Mouse (Mus musculus) CD4-positive, CD25-positive, alpha-beta regulatory T cell (primary cell): ENCODE results near the gene Mst1. TPM values are rescaled to one million over a fixed set of nuclear protein-coding genes. Genes with fewer than 3 reads are reported as not detected.

ENCODE experiments used
- polyA plus RNA-seq: library from polyadenylated mRNA; unstranded; fragments of 100-300 nt; shearing (Covaris generic); gene quantifications from one replicate; pipeline ENCODE4 v1.2.1, GENCODE M21; 2017

The Mst1 gene
- 1.5 TPM for polyA plus RNA-seq

DNA sequence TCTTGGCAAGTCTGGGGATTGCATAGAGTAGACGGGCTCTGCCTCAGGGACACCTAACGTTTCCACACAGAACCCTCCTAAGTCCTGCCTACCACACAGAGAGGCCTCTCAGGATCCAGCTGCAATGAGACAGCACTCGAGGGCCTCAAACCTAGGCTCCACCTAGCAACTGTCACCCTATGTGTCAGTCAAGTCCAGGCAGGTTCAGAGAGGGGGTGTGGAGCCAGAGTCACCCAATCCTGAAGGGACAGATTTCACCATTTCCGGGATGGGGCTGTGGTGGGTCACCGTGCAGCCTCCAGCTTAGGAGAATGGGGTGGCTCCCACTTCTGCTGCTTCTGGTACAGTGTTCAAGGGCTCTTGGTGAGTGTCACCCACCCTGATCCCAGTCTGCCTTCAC lies at the start of gene Mst1:
TSS of gene Mst1 (plus strand) at position 269 of the 400 bp plus-strand sequence.

DNA sequence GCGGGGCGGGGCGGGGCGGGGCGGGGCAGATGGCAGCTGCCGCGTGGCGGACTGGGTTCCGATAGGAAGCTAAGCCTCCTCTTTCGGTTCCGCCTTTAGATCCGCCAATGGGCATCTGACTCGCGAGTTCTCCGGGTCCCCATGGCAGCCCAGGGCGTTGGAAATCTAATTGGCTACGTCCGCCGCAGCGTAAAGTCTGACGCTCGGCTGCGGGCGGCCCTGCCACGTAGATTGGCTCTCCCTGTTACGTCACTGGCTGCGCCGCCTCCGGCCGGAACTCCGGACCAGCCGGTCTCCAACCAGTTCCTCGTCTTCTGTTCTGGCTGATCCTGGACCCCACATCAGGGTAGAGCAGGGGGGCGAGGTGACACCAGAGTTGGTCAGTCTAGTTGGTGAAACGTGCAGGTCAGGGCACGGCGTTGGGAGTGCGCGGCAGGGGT lies 31.2 kb upstream of the Mst1 start, which contains the start of gene Gmppb:
TSS of gene Gmppb (plus strand) at position 227 of the 440 bp plus-strand sequence.

DNA sequence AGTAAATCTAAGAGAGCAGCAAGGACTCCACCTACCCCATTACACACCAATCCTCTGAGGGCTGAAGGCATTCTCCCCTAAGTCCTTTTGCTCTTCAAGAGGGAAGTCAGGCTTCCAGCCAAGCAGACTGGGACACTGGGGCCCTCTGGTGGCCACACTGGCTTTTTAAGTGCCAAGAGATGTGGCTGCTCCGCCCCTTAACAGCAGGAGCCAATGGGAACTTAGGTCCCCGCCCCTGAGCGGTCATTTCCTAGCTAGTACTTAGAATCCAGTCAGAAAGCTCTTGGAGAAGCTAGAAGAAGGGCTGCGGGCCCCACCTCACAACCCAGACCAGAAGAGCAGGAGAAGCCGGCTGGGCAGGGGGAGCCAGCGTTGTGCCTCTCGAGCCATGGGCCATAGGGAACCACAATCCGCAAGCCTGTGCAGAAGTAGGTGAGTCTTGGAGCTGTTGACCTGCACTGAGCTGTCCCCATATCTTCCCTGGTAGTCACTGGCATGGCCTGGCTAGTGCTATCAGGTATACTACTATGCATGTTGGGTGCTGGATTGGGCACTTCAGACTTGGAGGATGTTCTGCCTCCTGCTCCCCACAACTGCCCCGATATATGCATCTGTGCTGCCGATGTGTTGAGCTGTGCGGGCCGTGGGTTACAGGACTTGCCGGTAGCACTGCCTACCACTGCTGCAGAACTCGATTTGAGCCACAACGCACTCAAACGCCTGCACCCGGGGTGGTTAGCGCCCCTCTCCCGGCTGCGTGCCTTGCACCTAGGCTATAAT lies 27.2 kb upstream of the Mst1 start, which contains the start of gene Amigo3:
TSS of gene Amigo3 (plus strand) at position 275 of the 780 bp plus-strand sequence.

DNA sequence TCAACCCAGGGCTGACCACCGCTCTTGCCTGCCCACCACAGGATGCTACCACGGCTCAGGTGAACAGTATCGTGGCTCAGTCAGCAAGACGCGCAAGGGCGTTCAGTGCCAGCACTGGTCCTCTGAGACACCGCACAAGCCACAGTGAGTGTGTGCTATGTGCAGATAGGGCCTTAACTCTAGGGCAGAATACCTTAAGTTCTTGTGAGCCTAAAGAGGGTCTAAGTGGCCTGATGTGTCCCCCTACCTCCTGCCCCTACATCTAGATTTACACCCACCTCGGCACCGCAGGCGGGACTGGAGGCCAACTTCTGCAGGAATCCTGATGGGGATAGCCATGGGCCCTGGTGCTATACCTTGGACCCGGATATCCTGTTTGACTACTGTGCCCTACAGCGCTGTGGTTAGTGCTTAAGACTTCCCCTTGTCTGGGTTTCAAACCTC lies 2.8 kb downstream of the Mst1 start, which contains the start of gene Rnf123:
TSS of gene Rnf123 (minus strand) at position 359 of the 444 bp plus-strand sequence.

DNA sequence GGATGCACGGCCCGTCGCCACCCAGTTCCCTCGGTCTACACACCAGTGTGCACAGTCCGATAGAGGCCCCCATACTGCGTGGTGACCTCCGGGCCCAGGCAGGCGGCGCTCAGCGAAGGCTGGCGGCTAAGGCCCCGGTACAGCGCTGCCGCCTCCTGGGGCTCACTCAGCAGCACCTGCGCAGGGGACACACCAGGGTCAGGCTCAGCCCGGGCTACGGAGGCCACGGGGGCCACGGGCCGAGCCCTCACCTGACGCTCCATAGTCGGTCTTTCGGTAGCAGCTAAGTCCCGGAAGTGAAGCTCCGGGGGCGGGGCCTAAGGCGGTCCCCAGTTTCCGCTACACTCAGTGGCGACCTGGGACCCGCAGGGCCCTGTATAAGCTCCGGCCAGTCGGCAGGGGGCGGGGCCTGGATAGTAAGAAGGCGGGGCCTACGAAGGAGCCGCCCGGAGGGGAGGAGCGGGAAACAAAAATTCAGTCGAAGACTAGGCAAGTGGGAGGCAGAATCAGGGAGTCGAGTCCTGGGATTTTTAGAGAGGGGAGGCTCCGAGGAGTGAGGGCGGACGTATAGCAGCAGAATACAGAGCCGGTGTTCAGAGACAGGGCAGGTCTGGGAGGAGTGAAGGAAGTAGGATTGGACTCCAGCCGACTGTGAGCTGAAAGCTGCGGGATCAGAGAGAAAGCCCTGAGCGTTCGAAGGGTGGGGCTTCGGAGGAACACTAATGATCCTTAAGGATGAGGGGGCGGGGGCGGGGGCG lies 14.1 kb downstream of the Mst1 start, which contains the start of gene Apeh:
TSS of gene Apeh (minus strand) at position 423 of the 758 bp plus-strand sequence.

Other genes starting within 250 kb of the Mst1 start
- gene Rbm6, start 207.2 kb upstream of the Mst1 start, polyA plus RNA-seq = 106 TPM
- 24.3 TPM for gene Mon1a, start 192.3 kb upstream of the Mst1 start, polyA plus RNA-seq
- gene Mst1r, start 173.6 kb upstream of the Mst1 start, polyA plus RNA-seq = not detected
- not detected for gene Actl11, start 152.0 kb upstream of the Mst1 start, polyA plus RNA-seq
- gene Camkv, start 144.8 kb upstream of the Mst1 start, polyA plus RNA-seq = 0.13 TPM
- gene Traip, start 130.3 kb upstream of the Mst1 start, polyA plus RNA-seq = 4.1 TPM
- 260 TPM for gene Uba7, start 104.9 kb upstream of the Mst1 start, polyA plus RNA-seq
- gene Gm20661, start 97.4 kb upstream of the Mst1 start, polyA plus RNA-seq = 0.25 TPM
- gene Inka1, start 94.6 kb upstream of the Mst1 start, polyA plus RNA-seq = 1.9 TPM
- 0.41 TPM for gene Cdhr4, start 87.9 kb upstream of the Mst1 start, polyA plus RNA-seq
- not detected for gene Gm20662, start 84.1 kb upstream of the Mst1 start, polyA plus RNA-seq
- gene Ip6k1, start 77.9 kb upstream of the Mst1 start, polyA plus RNA-seq = 143 TPM
- 35.5 TPM for gene Gmppb, start 31.2 kb upstream of the Mst1 start, polyA plus RNA-seq
- 4.6 TPM for gene Amigo3, start 27.3 kb upstream of the Mst1 start, polyA plus RNA-seq
- gene Rnf123, start 2.9 kb downstream of the Mst1 start, polyA plus RNA-seq = 146 TPM
- 118 TPM for gene Apeh, start 14.2 kb downstream of the Mst1 start, polyA plus RNA-seq
- 0.56 TPM for gene Bsn, start 109.9 kb downstream of the Mst1 start, polyA plus RNA-seq
- gene Dag1, start 183.5 kb downstream of the Mst1 start, polyA plus RNA-seq = 21.4 TPM
- 2.1 TPM for gene Nicn1, start 210.0 kb downstream of the Mst1 start, polyA plus RNA-seq
- 0.48 TPM for gene Amt, start 216.4 kb downstream of the Mst1 start, polyA plus RNA-seq
- gene Rhoa, start 225.7 kb downstream of the Mst1 start, polyA plus RNA-seq = 433 TPM
- gene Tcta, start 225.7 kb downstream of the Mst1 start, polyA plus RNA-seq = 24.7 TPM